Mouse (Mus musculus) monocyte, adult 2 months (primary cell): ENCODE measurements around the gene Cldn34c2.
A peak's percentile ranks its signal among the peaks of the same experiment; 100 is the strongest.
"Not testable (repeated sequence)": the region's sequence is repeated elsewhere in the genome, so short reads cannot be mapped to it uniquely, and the experiment has no call there.

Experiments used
- DNase-seq, 2 experiments: peaks; one replicate each; pipeline ENCODE4 v3.0.0; 2022; ENCODE audit warnings: low spot score in 2 of 2, low read depth in 1 of 2

Cldn34c2 gene

DNA sequence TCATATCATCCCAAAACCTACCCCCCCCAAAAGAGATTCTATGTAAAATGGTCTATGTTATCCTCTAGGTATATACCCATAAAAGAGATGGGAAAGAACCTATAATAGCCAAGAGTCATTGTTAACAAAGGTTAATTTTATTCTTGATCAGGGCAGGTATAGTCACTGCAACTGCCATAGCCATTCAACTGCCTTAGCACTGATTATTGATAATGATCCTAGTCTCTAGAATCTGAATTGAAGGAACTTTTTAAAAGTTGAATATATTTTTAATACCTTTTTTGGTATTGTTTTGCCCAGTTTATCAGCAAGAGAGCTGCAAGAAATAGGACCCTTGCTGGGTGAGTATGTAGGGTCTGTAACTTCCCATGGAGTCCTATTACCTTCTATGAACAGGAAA is at the start of gene Cldn34c2:
Gene Cldn34c2 (plus strand): TSS at position 301 of the 400 bp plus-strand sequence.
- not testable (repeated sequence) for DNase-seq

DNA sequence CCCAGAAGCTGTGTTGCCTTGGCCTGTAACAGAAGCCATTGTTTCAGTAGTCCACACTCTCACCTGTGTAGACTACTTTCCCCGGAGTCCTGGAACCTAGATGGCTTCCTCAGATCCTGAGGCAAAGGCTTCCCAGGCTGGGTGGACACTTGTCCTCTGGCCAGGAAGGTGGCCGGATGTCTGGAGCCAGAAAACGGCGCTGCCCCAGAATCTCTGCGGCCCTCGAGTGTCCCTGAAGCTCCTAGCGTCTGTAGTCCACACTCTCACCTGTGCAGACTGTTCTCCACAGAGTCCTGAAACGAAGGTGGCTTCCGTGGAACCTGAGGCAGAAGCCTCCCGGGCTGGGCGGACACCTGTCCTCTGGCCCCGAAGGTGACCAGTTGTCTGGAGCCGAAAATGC is 30.1 kb upstream of the Cldn34c2 start:
- DNase-seq, result not testable (repeated sequence)

GRCm38 (mm10) chrX:123612158-123612828 is 30.8 kb downstream of the Cldn34c2 start:
- peak in 1 of 2 experiments; percentile 21 for DNase-seq
